Mouse (Mus musculus) limb, embryonic 12.5 days (tissue): ENCODE data around the gene Smoc1. TPM values are rescaled to one million over a fixed set of nuclear protein-coding genes. Genes with fewer than 3 reads are reported as not detected.

Experiments used
- ATAC-seq: fragments of 200-750 bp; cut with Nextera tagmentation; 2 replicates; pipeline ENCODE4 v1.8.0; 2017; ENCODE audit warnings: low read depth, moderate TSS enrichment; ENCODE audit not compliant: insufficient number of reproducible peaks, insufficient read depth, low FRiP score, low TSS enrichment
- H3K27ac ChIP-seq: fragments of 300-500 bp; sonication (generic); 2 replicates; pipeline ENCODE4 v1.5.1; 2016; ENCODE audit warnings: mild to moderate bottlenecking, moderate library complexity
- H3K27me3 ChIP-seq: fragments of 300-500 bp; sonication (generic); 2 replicates; pipeline ENCODE4 v1.6.1; 2016; ENCODE audit warnings: mild to moderate bottlenecking, moderate library complexity
- H3K36me3 ChIP-seq: fragments of 300-500 bp; sonication (generic); 2 replicates; pipeline ENCODE4 v1.6.1; 2016; ENCODE audit warnings: mild to moderate bottlenecking, moderate library complexity
- H3K4me1 ChIP-seq: fragments of 300-500 bp; sonication (generic); replicated peaks from 2 replicates; pipeline ENCODE4 v1.6.1; 2016
- H3K4me2 ChIP-seq: fragments of 300-500 bp; sonication (generic); 2 replicates; pipeline ENCODE4 v1.6.1; 2016; ENCODE audit warnings: mild to moderate bottlenecking, moderate library complexity
- H3K4me3 ChIP-seq: fragments of 300-500 bp; sonication (generic); replicated peaks from 2 replicates; pipeline ENCODE4 v1.5.1; 2016; ENCODE audit warnings: mild to moderate bottlenecking
- H3K9ac ChIP-seq: fragments of 300-500 bp; sonication (generic); replicated peaks from 2 replicates; pipeline ENCODE4 v1.6.1; 2016; ENCODE audit warnings: mild to moderate bottlenecking, moderate library complexity
- H3K9me3 ChIP-seq: fragments of 300-500 bp; sonication (generic); 2 replicates; pipeline ENCODE4 v1.6.1; 2016; ENCODE audit warnings: mild to moderate bottlenecking, moderate library complexity
- WGBS: fragments of 180-500 bp; shearing (Covaris S2); methylation state at CpG from one replicate; pipeline ENCODE4 v1.1.7; 2016; 5-methylcytosine and 5-hydroxymethylcytosine counted together
- polyA plus RNA-seq: library from polyadenylated mRNA; unstranded; fragments of >200 nt; fragmentation: Nextera tagmentation; extraction: Ambion mirVana; gene quantifications from 2 replicates; pipeline ENCODE4 v1.2.1, GENCODE M21; 2016

Smoc1 gene
- polyA plus RNA-seq, 1 experiment from 2014 or later, result 13.1 TPM

- Histone ChIP-seq H3K36me3 (no peaks in the 10 kb centered on the region), H3K9ac (no peak overlapping the region), H3K4me1 (no peaks in the 10 kb centered on the region), H3K27ac (no peak overlapping the region), H3K4me2 (no peak overlapping the region), H3K9me3 (no peaks in the 10 kb centered on the region), H3K4me3 (no peak overlapping the region), H3K27me3 (no peaks in the 10 kb centered on the region)
- WGBS, result 79% methylated on average over 2 of the region's 2 CpGs
- no peak for ATAC-seq
Observed at GRCm38 (mm10) chr12:81193968-81194367, 167.4 kb downstream of the Smoc1 start.

GRCm38 (mm10) chr12:81197468-81198075, 171.0 kb downstream of the Smoc1 start:
- no peak overlapping the region for H3K9ac ChIP-seq
- no peaks in the 10 kb centered on the region for H3K9me3 ChIP-seq
- H3K4me1 ChIP-seq, result no peaks in the 10 kb centered on the region
- H3K27ac ChIP-seq, result no peak overlapping the region
- no peaks in the 10 kb centered on the region for H3K36me3 ChIP-seq
- H3K27me3 ChIP-seq, result no peaks in the 10 kb centered on the region
- no peak overlapping the region for H3K4me3 ChIP-seq
- ATAC-seq, result no peak
- WGBS, result 75% methylated on average over 5 of the region's 5 CpGs
- no peak overlapping the region for H3K4me2 ChIP-seq

GRCm38 (mm10) chr12:81199280-81199955, 172.8 kb downstream of the Smoc1 start:
- Histone ChIP-seq H3K4me3 (no peak overlapping the region), H3K4me2 (no peak overlapping the region), H3K27me3 (no peaks in the 10 kb centered on the region)

GRCm38 (mm10) chr12:81203226-81203625, 176.6 kb downstream of the Smoc1 start:
- Histone ChIP-seq H3K36me3 (no peaks in the 10 kb centered on the region), H3K4me2 (no peak overlapping the region), H3K9ac (no peak overlapping the region), H3K27ac (no peak overlapping the region), H3K27me3 (no peaks in the 10 kb centered on the region), H3K4me1 (no peaks in the 10 kb centered on the region), H3K9me3 (no peaks in the 10 kb centered on the region), H3K4me3 (no peak overlapping the region)
- 39% methylated on average over 1 of the region's 1 CpGs for WGBS
- no peak for ATAC-seq

More at GRCm38 (mm10) chr12:81199280-81199955, 172.8 kb downstream of the Smoc1 start:
- Histone ChIP-seq H3K9ac (no peak overlapping the region), H3K36me3 (no peaks in the 10 kb centered on the region), H3K4me1 (no peaks in the 10 kb centered on the region), H3K9me3 (no peaks in the 10 kb centered on the region), H3K27ac (no peak overlapping the region)
- 33% methylated on average over 23 of the region's 23 CpGs for WGBS
- no peak for ATAC-seq

GRCm38 (mm10) chr12:81205619-81206560, 179.3 kb downstream of the Smoc1 start:
- WGBS, result 23% methylated on average over 6 of the region's 6 CpGs

GRCm38 (mm10) chr12:81208559-81208958, 182.0 kb downstream of the Smoc1 start:
- Histone ChIP-seq H3K27ac (no peak overlapping the region), H3K9ac (no peak overlapping the region), H3K9me3 (no peaks in the 10 kb centered on the region), H3K27me3 (no peaks in the 10 kb centered on the region), H3K4me2 (no peak overlapping the region), H3K4me1 (no peaks in the 10 kb centered on the region), H3K36me3 (no peaks in the 10 kb centered on the region), H3K4me3 (no peak overlapping the region)
- ATAC-seq, result no peak
- 59% methylated on average over 2 of the region's 2 CpGs for WGBS

More at GRCm38 (mm10) chr12:81205619-81206560, 179.3 kb downstream of the Smoc1 start:
- no peak overlapping the region for H3K27ac ChIP-seq
- H3K9ac ChIP-seq, result no peak overlapping the region
- H3K36me3 ChIP-seq, result no peaks in the 10 kb centered on the region
- no peak for ATAC-seq
- no peak overlapping the region for H3K4me2 ChIP-seq
- no peaks in the 10 kb centered on the region for H3K9me3 ChIP-seq
- H3K4me1 ChIP-seq, result no peaks in the 10 kb centered on the region
- no peak overlapping the region for H3K4me3 ChIP-seq
- H3K27me3 ChIP-seq, result no peaks in the 10 kb centered on the region

GRCm38 (mm10) chr12:81219339-81219738, 192.7 kb downstream of the Smoc1 start:
- ATAC-seq, result no peak
- 0 out of 2 replicates have a peak, but pooled peaks cover 3% of the 10 kb centered on the region for H3K27me3 ChIP-seq
- H3K4me1 ChIP-seq, result no peaks in the 10 kb centered on the region
- H3K9ac ChIP-seq, result no peak overlapping the region
- WGBS, result 67% methylated on average over 4 of the region's 4 CpGs
- no peaks in the 10 kb centered on the region for H3K9me3 ChIP-seq
- no peak overlapping the region for H3K4me3 ChIP-seq
- no peaks in the 10 kb centered on the region for H3K36me3 ChIP-seq
- no peak overlapping the region for H3K27ac ChIP-seq
- no peak overlapping the region for H3K4me2 ChIP-seq

GRCm38 (mm10) chr12:81223276-81223675, 196.7 kb downstream of the Smoc1 start:
- Histone ChIP-seq H3K27ac (no peak overlapping the region), H3K4me1 (no peaks in the 10 kb centered on the region), H3K4me2 (no peak overlapping the region), H3K4me3 (no peak overlapping the region), H3K9ac (no peak overlapping the region), H3K36me3 (no peaks in the 10 kb centered on the region), H3K27me3 (0 out of 2 replicates have a peak, but pooled peaks cover 3% of the 10 kb centered on the region), H3K9me3 (no peaks in the 10 kb centered on the region)
- 83% methylated on average over 2 of the region's 2 CpGs for WGBS
- ATAC-seq, result no peak

GRCm38 (mm10) chr12:81224843-81225242, 198.2 kb downstream of the Smoc1 start:
- H3K4me1 ChIP-seq, result no peaks in the 10 kb centered on the region
- H3K27me3 ChIP-seq, result 0 out of 2 replicates have a peak, but pooled peaks cover 3% of the 10 kb centered on the region
- no peak overlapping the region for H3K4me2 ChIP-seq
- no peaks in the 10 kb centered on the region for H3K9me3 ChIP-seq
- no peak overlapping the region for H3K9ac ChIP-seq
- H3K4me3 ChIP-seq, result no peak overlapping the region
- WGBS, result 82% methylated on average over 2 of the region's 2 CpGs
- no peak for ATAC-seq
- no peaks in the 10 kb centered on the region for H3K36me3 ChIP-seq
- H3K27ac ChIP-seq, result no peak overlapping the region

GRCm38 (mm10) chr12:81225966-81226577, 199.5 kb downstream of the Smoc1 start:
- Histone ChIP-seq H3K9ac (no peak overlapping the region), H3K9me3 (no peaks in the 10 kb centered on the region), H3K27me3 (0 out of 2 replicates have a peak, but pooled peaks cover 1% of the 10 kb centered on the region), H3K4me3 (no peak overlapping the region), H3K4me2 (no peak overlapping the region), H3K4me1 (no peaks in the 10 kb centered on the region), H3K27ac (no peak overlapping the region), H3K36me3 (no peaks in the 10 kb centered on the region)
- WGBS, result 34% methylated on average over 6 of the region's 6 CpGs
- ATAC-seq, result no peak

GRCm38 (mm10) chr12:81226590-81226989, 200.0 kb downstream of the Smoc1 start:
- WGBS, result 62% methylated on average over 3 of the region's 3 CpGs

More at GRCm38 (mm10) chr12:81226590-81226989, 200.0 kb downstream of the Smoc1 start:
- H3K9ac ChIP-seq, result no peak overlapping the region
- no peak overlapping the region for H3K27ac ChIP-seq
- no peaks in the 10 kb centered on the region for H3K27me3 ChIP-seq
- ATAC-seq, result no peak
- no peaks in the 10 kb centered on the region for H3K9me3 ChIP-seq
- H3K4me1 ChIP-seq, result no peaks in the 10 kb centered on the region
- H3K4me2 ChIP-seq, result no peak overlapping the region
- H3K4me3 ChIP-seq, result no peak overlapping the region
- H3K36me3 ChIP-seq, result no peaks in the 10 kb centered on the region
